Mouse (Mus musculus) layer of hippocampus, adult 11-12 months (tissue): Measurements from ENCODE around the gene Tshz2.

Experiments used
- DNase-seq: peaks from one replicate; pipeline ENCODE4 v3.0.0; 2022; ENCODE audit warnings: low spot score

Gene Tshz2

DNA sequence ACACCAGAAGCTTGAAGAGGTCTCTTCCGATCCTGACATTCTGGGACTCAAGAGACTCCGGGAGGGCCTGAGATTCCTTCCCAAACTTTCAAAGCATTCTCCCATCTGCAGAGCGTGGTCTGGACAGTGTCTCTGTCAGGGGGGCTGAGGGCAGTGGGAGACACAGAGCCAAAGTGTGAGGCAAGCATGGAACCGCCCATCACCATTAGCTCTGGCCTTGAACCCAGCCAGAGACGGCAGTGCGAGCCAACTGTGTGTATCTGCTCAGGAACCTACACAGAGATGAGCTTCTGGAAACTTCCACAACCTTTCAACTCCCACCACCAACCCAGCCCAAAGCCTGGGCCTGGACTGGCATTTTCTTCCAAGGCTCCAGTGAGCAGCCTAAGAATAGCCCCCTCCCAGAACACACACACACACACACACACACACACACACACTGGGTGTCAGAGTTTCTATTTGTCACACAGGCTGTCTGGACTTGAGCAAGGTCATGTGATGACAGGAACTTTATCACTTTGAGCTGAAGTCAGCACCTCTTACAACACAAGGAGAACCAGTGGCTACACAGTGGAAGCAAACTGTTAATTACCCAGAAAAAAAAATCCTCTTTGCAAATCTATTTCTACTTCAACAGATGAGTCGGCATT lies 67.2 kb downstream of the Tshz2 start:
- no peak for DNase-seq

DNA sequence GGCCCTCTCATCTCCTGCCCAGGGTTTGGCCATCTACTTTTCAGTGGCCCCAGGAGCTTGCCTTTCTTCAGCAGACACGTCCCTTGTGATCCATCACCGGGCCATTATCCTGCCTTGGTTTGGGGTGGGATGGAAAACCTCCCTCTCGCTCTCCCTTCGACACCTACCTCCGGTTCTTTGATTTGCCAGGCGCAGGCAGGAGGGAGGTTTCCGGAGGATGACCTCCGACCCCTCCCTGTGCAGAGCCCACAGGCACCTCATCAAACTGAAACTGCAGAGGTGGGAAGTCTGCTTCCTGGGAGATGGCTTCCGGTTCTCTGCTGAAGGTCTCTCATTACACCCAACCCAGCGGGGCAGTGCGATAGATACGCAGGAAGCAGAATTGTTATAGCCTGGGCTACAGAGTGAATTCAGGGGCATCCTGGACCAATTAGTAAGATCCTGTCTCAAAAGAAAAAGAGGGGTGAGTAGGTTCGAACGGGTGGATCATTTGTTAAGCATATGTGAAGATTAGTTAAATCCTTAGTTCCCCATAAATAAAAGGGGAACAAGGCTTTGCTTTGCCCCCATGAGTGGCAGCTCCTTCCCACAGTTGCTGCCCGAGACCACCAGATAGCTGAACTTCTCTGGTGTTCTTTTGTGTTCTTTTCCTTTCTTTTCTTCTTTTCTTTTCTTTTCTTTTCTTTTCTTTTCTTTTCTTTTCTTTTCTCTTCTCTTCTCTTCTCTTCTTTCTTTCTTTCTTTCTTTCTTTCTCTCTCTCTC lies 70.1 kb downstream of the Tshz2 start:
- no peak for DNase-seq

DNA sequence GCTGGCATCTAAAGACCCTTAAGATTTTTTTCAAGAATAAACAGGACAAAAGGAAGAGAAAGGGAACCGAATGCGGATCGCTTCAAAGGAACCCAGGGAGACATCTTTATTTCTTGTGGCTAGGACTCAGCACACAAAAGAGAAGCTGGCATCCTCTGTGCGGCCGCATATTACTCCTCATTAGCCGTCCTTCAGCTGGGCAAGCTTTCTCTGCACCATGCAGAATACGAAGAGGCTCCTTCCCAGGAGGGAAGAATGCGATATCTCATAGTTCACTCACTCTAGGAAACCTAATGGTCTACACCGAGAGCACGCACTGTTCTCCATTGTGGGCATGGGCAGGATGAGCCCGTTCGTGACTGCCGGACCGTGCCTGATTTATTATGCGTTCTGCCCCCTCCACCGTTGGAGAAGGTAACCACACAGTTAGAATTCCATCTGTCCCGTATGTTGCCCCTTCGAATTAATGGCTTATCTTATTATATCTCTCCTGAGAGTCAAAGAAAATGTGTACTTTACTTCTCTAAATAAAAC lies 89.0 kb downstream of the Tshz2 start:
- DNase-seq, result no peak

DNA sequence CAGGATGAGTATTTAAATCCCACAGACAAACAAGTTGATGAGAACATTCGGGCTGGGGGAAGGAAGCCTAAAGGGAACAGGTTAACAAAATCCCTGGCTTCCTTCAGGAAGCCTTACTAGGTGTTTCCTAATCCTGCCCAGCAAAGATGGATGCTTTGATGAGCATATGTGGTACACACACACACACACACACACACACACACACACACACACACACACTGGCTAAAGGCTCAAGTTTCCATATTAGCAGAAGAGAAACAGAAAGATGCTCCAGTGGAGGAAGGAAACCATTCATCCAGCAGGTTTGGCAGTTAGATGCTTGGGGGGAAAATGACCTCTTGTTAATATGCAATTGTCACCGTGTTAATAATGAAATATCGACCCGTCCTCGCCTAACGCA lies 89.5 kb downstream of the Tshz2 start:
- DNase-seq, result no peak

DNA sequence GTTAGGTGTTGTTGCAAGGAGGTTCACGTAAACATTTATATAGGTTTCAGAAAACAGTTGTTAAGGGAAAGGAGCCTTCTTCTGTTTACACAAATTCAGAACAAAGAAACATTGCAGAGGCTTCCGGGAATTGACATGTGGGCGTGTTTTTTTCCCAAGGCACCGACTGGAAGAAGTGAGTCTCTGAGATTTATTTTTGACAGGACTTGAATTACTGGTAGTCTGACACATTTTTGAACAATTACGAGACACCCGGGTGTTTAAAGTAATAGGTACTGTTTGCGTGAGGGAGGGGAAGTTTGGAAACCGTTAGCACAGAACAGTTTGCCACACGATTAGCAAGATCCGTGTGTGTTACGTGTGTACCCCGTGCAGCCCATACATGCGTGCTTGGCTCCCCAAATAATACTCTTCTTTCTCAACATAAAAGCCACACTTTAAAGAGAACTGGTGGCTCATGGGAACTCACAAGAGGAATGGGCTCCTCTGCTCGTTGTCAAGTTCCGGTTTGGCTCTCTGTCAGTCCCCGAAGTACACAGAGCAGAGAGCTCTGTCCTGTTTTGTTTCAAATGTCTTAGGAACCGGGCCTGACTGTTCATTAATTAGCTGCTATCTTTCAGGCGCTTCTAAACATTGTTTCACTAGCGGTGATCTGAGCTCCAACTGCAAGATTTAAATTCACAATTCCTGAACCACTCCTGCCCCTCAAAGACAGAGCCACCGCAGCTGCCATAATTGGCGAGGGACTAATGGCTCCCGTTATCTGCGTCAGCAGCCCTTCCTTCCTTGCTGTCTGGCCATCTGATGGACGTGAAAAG lies 91.0 kb downstream of the Tshz2 start:
- DNase-seq, result no peak

DNA sequence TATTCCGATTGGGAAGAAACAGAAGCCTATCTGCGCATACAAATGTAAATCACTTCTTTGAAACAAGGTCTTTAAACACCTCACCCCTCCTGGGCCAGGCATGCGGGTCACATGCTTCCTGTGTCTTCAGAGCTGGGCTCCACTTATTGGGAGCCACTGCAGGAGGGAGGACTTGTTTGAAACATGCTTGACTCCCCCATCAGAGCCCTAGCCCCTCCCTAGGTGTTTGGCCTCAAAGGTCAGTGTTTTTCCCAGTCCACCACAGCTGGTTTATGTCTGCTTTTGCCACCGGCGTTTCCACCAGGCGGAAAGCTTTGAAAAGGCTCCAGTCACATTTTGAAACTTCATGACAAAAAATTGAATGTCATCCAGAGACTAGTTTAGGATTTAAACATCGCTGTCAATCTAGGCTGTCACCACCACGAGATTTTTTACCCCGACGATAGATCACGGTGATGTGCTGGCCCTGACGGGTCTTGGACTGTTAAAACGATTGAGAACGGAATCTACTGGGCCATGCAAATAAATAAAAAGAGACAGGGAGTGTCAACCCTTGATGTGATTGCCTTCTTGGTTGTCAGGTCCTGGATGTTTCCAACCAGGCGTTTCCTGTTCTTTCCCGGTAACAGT lies 96.0 kb downstream of the Tshz2 start:
- DNase-seq, result no peak

DNA sequence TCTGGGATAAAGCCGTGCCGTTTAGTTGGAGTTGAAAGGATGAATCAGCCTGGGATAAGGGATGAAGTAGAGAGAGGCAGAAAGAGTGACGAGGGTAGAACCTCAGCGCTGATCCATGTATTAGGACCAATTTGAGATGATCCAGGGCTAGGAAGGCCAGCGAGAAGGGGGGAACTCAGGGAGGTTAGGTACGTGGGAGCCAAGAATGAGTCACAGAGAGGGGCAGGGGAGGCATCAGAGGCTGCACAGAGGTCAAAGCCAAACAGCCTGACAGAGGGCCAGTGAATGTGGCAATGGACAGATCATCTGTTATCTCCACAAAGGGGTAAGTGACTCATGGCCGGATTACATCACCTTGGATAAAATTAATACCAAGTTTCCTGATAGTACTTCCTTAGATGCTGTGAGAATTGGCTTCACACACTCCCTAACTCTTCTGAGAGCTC lies 97.8 kb downstream of the Tshz2 start:
- DNase-seq, result no peak

DNA sequence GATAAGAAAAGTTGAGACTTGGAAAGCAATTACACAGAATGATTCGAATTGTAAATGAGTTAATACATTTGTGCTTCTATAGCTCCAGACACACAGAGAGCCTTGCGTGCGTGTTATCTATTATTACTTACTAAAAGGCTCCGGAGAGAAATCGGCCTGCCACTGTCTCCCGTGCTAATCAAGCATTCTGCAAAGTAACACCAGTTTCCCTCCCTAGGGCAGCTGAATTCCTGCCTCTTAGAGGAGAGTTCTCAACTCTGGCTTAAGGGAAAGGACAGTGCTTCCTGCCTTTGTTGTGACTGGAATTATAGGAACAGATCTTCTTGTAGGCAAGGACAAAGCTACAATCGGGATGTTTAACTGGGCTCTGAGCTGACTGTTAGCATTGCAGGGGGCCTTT lies 101.2 kb downstream of the Tshz2 start:
- no peak for DNase-seq

DNA sequence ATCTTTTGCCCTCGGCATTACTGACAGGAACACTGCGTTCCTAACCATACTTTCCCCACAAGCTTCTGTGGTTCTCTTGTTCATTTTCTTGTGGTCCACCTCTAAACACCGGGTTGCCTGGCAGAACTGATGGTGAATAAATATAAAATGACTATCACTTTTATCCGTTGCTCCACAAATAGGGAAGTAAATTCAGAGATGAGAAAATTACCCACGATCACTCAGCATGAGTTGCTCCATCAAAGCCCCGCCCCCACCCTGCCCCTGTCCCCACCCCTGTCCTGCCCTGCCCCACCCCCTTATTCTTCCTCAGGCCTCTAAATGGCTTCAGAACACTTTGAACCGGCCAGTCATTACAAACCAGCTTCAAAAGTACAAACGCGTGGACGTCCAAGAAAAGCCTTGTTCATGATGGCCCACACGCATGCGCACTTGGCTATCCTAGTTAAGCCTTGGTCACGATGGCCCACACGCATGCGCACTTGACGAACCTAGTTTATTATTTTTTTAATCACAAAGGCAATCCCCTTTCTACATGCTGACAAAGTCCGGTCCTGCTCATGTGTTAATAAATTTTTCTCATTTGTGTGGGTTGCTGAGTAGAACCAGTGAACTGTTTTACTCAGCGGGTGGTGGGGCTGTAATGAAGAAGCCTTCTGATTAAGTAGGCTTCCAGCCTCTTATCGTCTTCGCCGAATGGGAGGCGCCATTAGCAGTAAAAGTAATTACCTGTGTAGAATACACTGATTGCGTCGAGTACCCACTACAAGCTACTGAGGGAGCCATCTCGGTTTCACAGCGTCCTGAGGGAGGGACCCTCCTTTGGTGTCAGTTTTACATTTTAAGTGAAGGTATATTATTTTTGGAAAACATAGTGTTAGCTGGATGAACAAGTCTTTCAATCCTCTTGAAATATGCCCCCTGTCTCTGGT lies 102.9 kb downstream of the Tshz2 start:
- peak; percentile 28 for DNase-seq

DNA sequence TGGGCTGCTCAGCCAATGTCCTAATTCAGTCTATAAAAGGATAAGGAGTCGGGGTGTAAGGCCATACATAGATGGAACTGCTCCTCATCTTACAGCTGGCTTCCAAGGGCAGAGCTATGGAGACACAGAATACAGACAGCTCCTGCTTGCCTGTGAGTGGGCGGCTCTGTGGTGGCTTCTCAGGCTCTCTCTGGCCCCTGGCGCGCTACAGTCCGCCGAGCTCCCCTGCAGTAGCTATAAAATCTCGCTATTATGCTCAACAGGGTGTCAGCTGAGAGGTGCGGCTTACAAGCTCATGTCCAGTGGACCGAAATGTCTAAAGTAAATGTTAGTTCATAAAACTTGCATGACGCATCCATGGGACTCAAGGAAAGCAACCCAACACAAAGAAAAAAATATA lies 108.2 kb downstream of the Tshz2 start:
- DNase-seq, result no peak

DNA sequence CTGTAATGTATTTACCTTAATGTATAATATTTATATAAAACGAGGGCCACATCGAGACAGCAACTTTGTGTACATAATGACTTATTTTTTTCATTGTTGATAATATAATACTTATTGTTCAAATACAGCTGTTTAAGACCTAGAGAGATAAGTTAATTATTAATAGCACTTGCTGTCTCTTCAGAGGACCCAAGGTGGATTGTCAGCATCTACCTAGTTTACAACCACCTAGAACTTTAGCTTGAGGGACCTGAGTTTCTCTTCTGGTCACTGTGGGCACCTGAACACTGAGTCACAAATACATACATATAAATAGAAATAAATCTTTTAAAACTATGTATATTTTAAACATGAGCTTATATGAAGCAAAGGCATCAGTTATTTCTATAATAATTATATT lies 110.0 kb downstream of the Tshz2 start:
- DNase-seq, result no peak

DNA sequence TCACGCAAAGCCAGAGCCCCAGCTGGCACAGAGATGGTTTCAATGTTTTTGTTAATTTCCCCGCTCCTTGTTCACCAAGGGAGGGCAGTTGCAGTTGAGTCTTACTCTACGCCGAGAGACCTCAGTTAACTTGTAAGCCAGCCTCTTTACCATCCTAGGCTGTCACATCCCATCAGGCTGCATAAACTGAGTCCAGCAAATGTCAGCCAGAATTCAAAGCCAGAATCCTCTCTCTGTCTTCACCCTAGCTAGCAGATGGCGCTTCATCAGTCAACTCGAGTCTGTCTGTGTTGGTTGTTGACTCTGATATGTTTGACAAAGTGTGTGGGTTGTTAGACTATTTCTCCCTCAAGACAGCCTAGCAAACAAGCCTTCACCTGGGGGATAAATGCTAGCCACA lies 110.5 kb downstream of the Tshz2 start:
- DNase-seq, result no peak

DNA sequence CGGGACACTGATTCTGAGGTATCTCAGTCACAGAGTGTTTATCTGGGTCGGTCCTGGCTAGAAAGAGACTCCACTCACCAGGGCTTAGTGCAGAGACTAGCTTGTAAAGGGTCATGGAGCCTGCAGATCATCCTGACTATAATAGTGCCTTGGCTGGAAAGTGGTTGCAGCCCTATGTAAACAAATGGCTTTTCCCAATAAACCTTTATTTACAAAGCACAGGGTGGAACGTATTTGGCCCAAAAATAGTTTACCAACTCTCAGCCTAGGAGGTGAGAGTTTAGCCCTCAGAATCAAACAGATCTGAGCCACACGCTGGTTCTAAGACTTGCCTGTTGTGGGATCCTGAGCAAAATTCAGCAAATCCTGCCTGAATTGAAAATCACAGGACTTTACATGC lies 111.1 kb downstream of the Tshz2 start:
- no peak for DNase-seq

DNA sequence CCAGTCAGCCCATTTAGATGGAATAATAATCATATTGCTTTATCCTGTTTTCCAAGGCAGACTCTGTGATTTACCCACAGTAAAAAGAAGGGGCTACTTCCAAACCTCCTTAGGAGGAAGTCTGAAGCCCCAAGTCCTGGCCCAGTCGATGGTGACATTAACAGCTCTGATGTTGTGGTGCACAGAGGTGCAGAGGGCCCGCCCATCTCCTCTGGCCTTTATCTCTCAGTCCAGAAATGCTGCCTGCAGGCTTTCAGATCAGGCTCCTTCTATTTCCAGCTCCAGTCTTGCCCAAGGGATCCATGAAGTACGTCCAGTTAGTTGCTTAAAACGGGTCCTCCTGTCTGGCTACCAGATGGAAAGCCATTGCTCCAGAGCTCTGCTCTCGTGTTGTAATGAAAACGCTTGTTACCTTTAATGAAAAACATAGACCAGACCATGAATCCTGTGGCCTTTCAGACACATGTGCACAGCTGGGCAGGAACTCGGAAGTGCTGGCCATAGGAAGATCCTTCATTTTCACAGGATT lies 114.4 kb downstream of the Tshz2 start:
- DNase-seq, result no peak

DNA sequence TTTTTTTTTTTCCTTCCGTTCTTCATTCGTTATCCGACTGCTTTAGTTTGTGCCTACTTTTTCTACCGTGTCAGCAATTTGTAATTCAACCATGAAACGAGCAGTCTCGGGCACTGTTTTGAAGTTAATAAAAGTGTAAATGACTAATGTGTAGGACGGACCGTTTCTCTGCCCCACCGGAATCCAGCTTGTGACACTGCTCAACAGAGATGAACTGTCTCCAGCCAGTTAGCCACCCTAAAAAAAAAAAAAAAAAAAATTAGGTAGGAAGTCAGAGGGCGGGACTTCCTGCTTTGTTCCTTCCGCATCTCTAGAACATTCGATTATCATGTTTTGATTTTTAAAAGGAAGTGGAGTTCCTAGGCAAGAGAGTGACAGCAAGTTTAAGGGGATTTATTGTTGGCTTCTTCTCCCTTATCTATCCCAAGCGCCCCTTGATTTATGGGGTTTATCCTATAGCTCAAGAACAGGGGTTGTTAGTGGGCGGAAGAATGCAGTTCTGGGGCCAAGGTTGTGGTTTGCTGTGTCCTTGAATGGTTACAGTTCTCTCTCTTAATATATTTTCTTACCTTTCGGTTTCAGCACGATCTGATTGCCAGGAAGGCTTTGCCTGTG lies 116.6 kb downstream of the Tshz2 start:
- no peak for DNase-seq

DNA sequence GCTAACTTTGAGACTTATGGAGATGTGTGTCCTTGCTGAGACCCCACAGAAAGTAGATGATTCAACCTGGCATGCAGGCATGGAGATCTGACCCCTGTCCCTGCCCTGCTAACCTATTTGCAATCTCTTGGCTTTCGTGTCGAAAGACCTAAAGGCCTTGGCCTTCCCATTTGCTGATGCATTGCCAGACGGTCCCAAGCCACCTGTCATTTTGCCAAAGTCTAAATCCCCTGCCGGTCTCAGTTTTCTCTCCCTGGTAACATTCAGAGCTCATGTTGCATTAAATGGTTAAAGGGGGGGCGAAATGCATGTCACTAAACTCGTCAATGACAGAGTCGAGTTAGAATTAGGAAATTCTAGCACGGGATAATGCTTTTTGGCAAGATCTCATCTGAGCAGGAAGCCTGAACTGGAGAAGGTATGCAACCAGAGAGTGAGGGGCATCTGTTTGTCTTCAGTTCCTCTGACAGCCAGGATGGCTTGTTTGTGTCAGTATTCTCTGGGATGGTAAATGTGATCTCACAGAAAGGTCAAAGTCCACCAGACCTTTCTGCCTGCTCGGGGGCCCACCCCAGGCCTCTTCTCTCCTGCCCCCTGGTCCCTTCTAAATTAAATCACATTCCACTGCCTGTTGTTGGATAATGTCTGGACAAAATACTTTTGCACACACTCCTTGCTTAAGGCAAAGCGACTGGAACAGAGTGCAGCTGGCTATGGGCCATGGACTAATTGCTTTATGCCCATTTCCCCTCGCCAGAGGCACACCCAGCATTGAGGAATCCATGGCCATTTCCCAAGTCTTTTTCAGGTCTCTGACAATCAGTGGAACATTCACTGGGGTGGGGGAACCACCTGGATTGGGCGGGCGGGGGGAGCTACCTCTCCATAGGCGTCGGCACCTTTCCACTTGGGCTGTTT lies 118.0 kb downstream of the Tshz2 start:
- DNase-seq, result no peak

DNA sequence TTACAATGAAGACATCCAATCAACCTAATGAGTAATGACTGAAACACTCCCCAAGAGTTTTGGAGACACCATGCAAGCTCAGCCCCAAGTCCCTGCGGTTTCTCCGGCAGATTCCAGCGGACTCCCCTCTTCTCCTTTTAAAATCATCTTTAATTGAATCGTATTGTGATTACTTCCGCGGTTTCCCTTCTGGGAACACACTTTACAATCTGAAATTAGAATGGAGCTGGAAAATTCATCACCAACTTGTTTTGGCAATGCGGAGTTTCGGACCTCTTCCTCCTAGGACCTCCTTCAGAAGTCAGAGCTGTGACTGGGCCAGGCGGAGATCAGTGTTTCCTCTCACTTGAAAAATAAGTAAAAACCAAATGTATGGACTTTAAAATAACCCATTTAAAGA lies 119.3 kb downstream of the Tshz2 start:
- no peak for DNase-seq

DNA sequence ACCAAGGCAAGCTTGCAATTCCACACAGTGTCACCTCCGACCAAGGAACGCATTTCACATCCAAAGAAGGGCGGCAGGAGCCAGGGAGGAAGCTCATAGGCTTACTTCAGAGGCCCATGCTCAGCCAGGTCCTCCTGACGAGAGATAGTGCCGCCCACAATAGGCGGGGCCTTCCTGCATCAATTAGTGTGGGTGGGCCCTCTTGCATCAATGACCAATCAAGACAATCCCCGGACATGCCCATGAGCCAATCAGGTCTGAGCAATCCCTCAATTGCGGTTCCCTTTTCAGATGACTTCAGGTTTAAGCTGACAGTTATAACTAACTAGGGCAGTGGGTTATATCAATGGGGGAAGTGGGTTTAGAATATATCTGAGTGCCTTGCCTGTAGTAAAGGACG lies 120.6 kb downstream of the Tshz2 start:
- no peak for DNase-seq

DNA sequence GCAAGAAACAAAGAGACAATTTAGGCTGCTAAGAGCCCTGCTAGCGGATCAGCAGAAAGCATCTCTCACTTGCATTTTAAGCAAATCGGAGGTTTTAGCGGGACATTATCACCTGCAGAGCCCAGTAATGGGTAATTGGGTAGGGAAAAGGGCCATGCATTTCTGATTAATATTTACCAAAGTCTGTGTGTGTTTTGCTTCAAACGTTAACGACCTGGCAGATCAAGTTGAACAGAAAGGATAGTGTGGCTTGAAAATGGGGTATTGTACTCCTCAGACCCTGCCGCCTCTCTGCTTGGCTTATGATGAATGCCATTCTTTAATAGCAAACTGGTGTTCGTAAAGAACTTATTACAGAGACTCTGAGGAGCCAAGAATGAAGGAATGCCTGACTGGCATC lies 122.3 kb downstream of the Tshz2 start:
- no peak for DNase-seq
